Mouse (Mus musculus): ENCODE measurements around the gene Ube2g1.
"Not testable (repeated sequence)": the region's sequence is repeated elsewhere in the genome, so short reads cannot be mapped to it uniquely, and the experiment has no call there.

Ube2g1 gene

GRCm38 (mm10) chr11:72692353-72692752, 85.3 kb downstream of the Ube2g1 start:
- no peak for DNase-seq (ENCODE audit: low spot score)

- no peak for DNase-seq (ENCODE audit: low spot score)
Measured at GRCm38 (mm10) chr11:72695025-72695424, 87.9 kb downstream of the Ube2g1 start.

GRCm38 (mm10) chr11:72696368-72696971, 89.4 kb downstream of the Ube2g1 start:
- DNase-seq (ENCODE audit: low spot score): no peak

GRCm38 (mm10) chr11:72697323-72697722, 90.2 kb downstream of the Ube2g1 start:
- DNase-seq (ENCODE audit: low spot score): no peak

GRCm38 (mm10) chr11:72705111-72705510, 98.0 kb downstream of the Ube2g1 start:
- DNase-seq (ENCODE audit: low spot score): not testable (repeated sequence)

- no peak for DNase-seq (ENCODE audit: low spot score)
Measured at GRCm38 (mm10) chr11:72712721-72713120, 105.6 kb downstream of the Ube2g1 start.

- no peak for DNase-seq (ENCODE audit: low spot score)
Measured at GRCm38 (mm10) chr11:72718161-72718560, 111.1 kb downstream of the Ube2g1 start.

GRCm38 (mm10) chr11:72723165-72723564, 116.1 kb downstream of the Ube2g1 start:
- no peak for DNase-seq (ENCODE audit: low spot score)

GRCm38 (mm10) chr11:72723871-72724270, 116.8 kb downstream of the Ube2g1 start:
- peak; percentile 60 for DNase-seq (ENCODE audit: low spot score)

GRCm38 (mm10) chr11:72726023-72726422, 118.9 kb downstream of the Ube2g1 start:
- DNase-seq (ENCODE audit: low spot score): peak; percentile 21

- no peak for DNase-seq (ENCODE audit: low spot score)
Measured at GRCm38 (mm10) chr11:72733736-72734135, 126.7 kb downstream of the Ube2g1 start.

GRCm38 (mm10) chr11:72734840-72735518, 127.9 kb downstream of the Ube2g1 start:
- DNase-seq (ENCODE audit: low spot score): no peak

GRCm38 (mm10) chr11:72735519-72735860, 128.4 kb downstream of the Ube2g1 start:
- no peak for DNase-seq (ENCODE audit: low spot score)
